Mouse (Mus musculus) adrenal gland (tissue): ENCODE data around the gene Lbhd1.

Experiments used
- microRNA-seq, 2 experiments: library from miRNA; unstranded; fragments of <30 nt; microRNA quantifications; one replicate each; pipeline ENCODE4; 2019

Gene Lbhd1

Small RNA genes within 50 kb of the gene (microRNA-seq; reads per million reads assigned to microRNA genes)
- 0.11 to 0.86 reads per million in 2 experiments for gene Mir5136
